Mouse (Mus musculus) liver, embryonic 15.5 days (tissue): Measurements from ENCODE around the gene Gm6899. TPM values are rescaled to one million over a fixed set of nuclear protein-coding genes. Genes with fewer than 3 reads are reported as not detected.

Source experiments
- polyA plus RNA-seq: library from polyadenylated mRNA; unstranded; fragments of >200 nt; fragmentation: Nextera tagmentation; extraction: Ambion mirVana; gene quantifications from 2 replicates; pipeline ENCODE4 v1.2.1, GENCODE M21; 2015

Gm6899 gene
- polyA plus RNA-seq, 1 experiment from 2014 or later: not detected

Other genes starting within 250 kb of the Gm6899 start
- gene Fancl, start 207.1 kb upstream of the Gm6899 start, polyA plus RNA-seq: 21.4 and 23.6 TPM in 2 replicates
- 22.6 and 23.8 TPM in 2 replicates for gene Vrk2, start 758 bp downstream of the Gm6899 start, polyA plus RNA-seq